8 mouse cellular contexts compared by ENCODE assay signal in the genomic region with DNA sequence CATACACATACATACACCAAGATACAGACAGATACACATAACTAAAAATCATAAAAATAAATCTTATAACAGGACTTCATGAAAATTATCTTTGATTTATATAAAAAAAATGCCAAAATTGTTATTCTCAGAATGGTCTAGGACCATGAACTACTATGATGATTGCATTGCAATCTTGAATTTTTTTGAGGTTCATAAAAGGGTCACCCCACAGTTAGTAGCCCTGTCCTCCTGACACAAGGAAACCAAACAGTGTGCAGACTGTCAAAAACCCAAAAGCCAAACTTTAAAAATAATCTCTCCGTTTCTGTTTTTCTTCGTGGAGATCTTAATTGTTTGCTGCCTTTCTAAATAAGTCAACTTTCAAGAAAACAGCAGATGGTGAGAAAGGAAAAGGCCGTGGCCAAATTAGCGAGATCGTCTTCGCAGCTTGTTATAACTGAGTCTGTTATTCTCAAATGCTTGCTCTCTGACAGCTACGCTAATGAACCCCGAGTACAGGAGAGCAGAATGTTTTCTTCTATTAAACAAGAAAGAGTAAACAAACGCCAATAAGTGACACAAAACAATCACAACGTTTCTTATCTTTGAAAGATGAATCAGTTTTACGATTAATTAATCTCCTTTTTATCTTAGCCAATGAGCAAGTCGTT.
DNase-seq lines count a peak whose midpoint lies in the region; ATAC-seq lines count a peak whose summit lies in the region.

No protein-coding gene starts in this region.

- no peak overlapping the region for H3K27ac ChIP-seq in heart, embryonic 15.5 days
- H3K27ac ChIP-seq in heart, embryonic 12.5 days (ENCODE audit: poor library complexity, severe bottlenecking): no peak overlapping the region
- no peak overlapping the region for H3K27ac ChIP-seq in midbrain, embryonic 11.5 days (ENCODE audit: low read depth, low read length)
- no peak overlapping the region for H3K27ac ChIP-seq in midbrain, embryonic 10.5 days (replicated peaks)
- no peak overlapping the region for H3K27ac ChIP-seq in intestine, embryonic 14.5 days (ENCODE audit: low read depth)
- H3K27ac ChIP-seq in stomach, embryonic 16.5 days (ENCODE audit: low read length): no peak overlapping the region

- ATAC-seq in heart, embryonic 15.5 days (replicated peaks; ENCODE audit: insufficient number of reproducible peaks, insufficient read depth, low FRiP score, low read depth): no peak
- no peak for ATAC-seq in heart, embryonic 12.5 days (ENCODE audit: insufficient number of reproducible peaks, low FRiP score)
- peak; percentile 49 for ATAC-seq in midbrain, embryonic 11.5 days (ENCODE audit: low FRiP score)
- ATAC-seq in intestine, embryonic 14.5 days (replicated peaks; ENCODE audit: low FRiP score, low TSS enrichment, low read depth): no peak
- no peak for ATAC-seq in stomach, embryonic 16.5 days (ENCODE audit: insufficient read depth, low FRiP score)

- no peak overlapping the region for H3K9ac ChIP-seq in heart, embryonic 15.5 days
- H3K9ac ChIP-seq in heart, embryonic 12.5 days: no peak overlapping the region
- no peak overlapping the region for H3K9ac ChIP-seq in midbrain, embryonic 11.5 days (ENCODE audit: low read length)
- no peak overlapping the region for H3K9ac ChIP-seq in intestine, embryonic 14.5 days (ENCODE audit: low read length)
- H3K9ac ChIP-seq in stomach, embryonic 16.5 days (ENCODE audit: low read length): no peak overlapping the region

- H3K4me2 ChIP-seq in heart, embryonic 15.5 days: peak overlapping the region; percentile 52
- H3K4me2 ChIP-seq in heart, embryonic 12.5 days: no peak overlapping the region
- no peak overlapping the region for H3K4me2 ChIP-seq in midbrain, embryonic 11.5 days
- H3K4me2 ChIP-seq in intestine, embryonic 14.5 days (ENCODE audit: low read length): peak overlapping the region; percentile 46
- H3K4me2 ChIP-seq in stomach, embryonic 16.5 days (ENCODE audit: low read depth, low read length): peak overlapping the region; percentile 51

- H3K4me3 ChIP-seq in heart, embryonic 15.5 days: 0 out of 2 replicates have a peak overlapping the region, but pooled peaks have one; percentile 14
- H3K4me3 ChIP-seq in heart, embryonic 12.5 days: no peak overlapping the region
- no peak overlapping the region for H3K4me3 ChIP-seq in midbrain, embryonic 11.5 days (ENCODE audit: low read depth, low read length)
- H3K4me3 ChIP-seq in midbrain, embryonic 10.5 days: no peak overlapping the region
- H3K4me3 ChIP-seq in intestine, embryonic 14.5 days (ENCODE audit: low read depth, low read length): peak overlapping the region; percentile 12; the same call in 1 of the 2 replicates
- H3K4me3 ChIP-seq in stomach, embryonic 16.5 days (replicated peaks; ENCODE audit: low read length): peak overlapping the region; percentile 24

- H3K27me3 ChIP-seq in heart, embryonic 15.5 days: no peaks in the 10 kb centered on the region
- H3K27me3 ChIP-seq in heart, embryonic 12.5 days (replicated peaks): no peaks in the 10 kb centered on the region
- H3K27me3 ChIP-seq in midbrain, embryonic 11.5 days (ENCODE audit: control insufficient read depth, insufficient read depth, low read length): no peaks in the 10 kb centered on the region
- no peaks in the 10 kb centered on the region for H3K27me3 ChIP-seq in midbrain, embryonic 10.5 days (ENCODE audit: low read depth, poor library complexity, severe bottlenecking)
- H3K27me3 ChIP-seq in intestine, embryonic 14.5 days (replicated peaks; ENCODE audit: control insufficient read depth, insufficient read depth, low read length): no peaks in the 10 kb centered on the region
- no peaks in the 10 kb centered on the region for H3K27me3 ChIP-seq in stomach, embryonic 16.5 days (ENCODE audit: control insufficient read depth, insufficient read depth, low read length)

- no peak for DNase-seq in midbrain, embryonic 11.5 days (ENCODE audit: low spot score, missing footprints)
- DNase-seq in midbrain, embryonic 10.5 days (ENCODE audit: low spot score): no peak
- DNase-seq in intestine, embryonic 14.5 days (ENCODE audit: low spot score): no peak
- DNase-seq in adrenal gland, postnatal 25 days: no peak
- no peak for DNase-seq in lung, postnatal 14 days

- H3K9me3 ChIP-seq in heart, embryonic 15.5 days (replicated peaks): no peaks in the 10 kb centered on the region
- no peaks in the 10 kb centered on the region for H3K9me3 ChIP-seq in heart, embryonic 12.5 days (replicated peaks)
- no peaks in the 10 kb centered on the region for H3K9me3 ChIP-seq in midbrain, embryonic 11.5 days (ENCODE audit: control insufficient read depth, low read length)
- no peaks in the 10 kb centered on the region for H3K9me3 ChIP-seq in midbrain, embryonic 10.5 days (replicated peaks)
- H3K9me3 ChIP-seq in intestine, embryonic 14.5 days (ENCODE audit: control insufficient read depth, low read length): no peaks in the 10 kb centered on the region
- H3K9me3 ChIP-seq in stomach, embryonic 16.5 days (replicated peaks; ENCODE audit: control insufficient read depth, low read length): no peaks in the 10 kb centered on the region

- H3K36me3 ChIP-seq in heart, embryonic 15.5 days: no peaks in the 10 kb centered on the region
- H3K36me3 ChIP-seq in heart, embryonic 12.5 days: no peaks in the 10 kb centered on the region
- H3K36me3 ChIP-seq in midbrain, embryonic 11.5 days (ENCODE audit: control insufficient read depth, insufficient read depth, low read length): no peaks in the 10 kb centered on the region
- H3K36me3 ChIP-seq in midbrain, embryonic 10.5 days: no peaks in the 10 kb centered on the region
- H3K36me3 ChIP-seq in intestine, embryonic 14.5 days (ENCODE audit: control insufficient read depth, insufficient read depth, low read length): no peaks in the 10 kb centered on the region
- H3K36me3 ChIP-seq in stomach, embryonic 16.5 days (ENCODE audit: control insufficient read depth, insufficient read depth, low read length): no peaks in the 10 kb centered on the region

- WGBS in heart, embryonic 15.5 days: 44% methylated on average over 12 of the region's 12 CpGs
- 51% methylated on average over 12 of the region's 12 CpGs for WGBS in heart, embryonic 12.5 days
- WGBS in midbrain, embryonic 11.5 days: 61% methylated on average over 12 of the region's 12 CpGs
- 66% methylated on average over 12 of the region's 12 CpGs for WGBS in midbrain, embryonic 10.5 days
- WGBS in intestine, embryonic 14.5 days: 38% methylated on average over 12 of the region's 12 CpGs
- 28% methylated on average over 12 of the region's 12 CpGs for WGBS in stomach, embryonic 16.5 days

- no peaks in the 10 kb centered on the region for H3K4me1 ChIP-seq in heart, embryonic 15.5 days (replicated peaks)
- H3K4me1 ChIP-seq in heart, embryonic 12.5 days (replicated peaks): no peaks in the 10 kb centered on the region
- no peaks in the 10 kb centered on the region for H3K4me1 ChIP-seq in midbrain, embryonic 11.5 days (ENCODE audit: control insufficient read depth, insufficient read depth, low read length)
- H3K4me1 ChIP-seq in midbrain, embryonic 10.5 days: 0 out of 2 replicates have a peak, but pooled peaks cover 3% of the 10 kb centered on the region
- no peaks in the 10 kb centered on the region for H3K4me1 ChIP-seq in intestine, embryonic 14.5 days (replicated peaks; ENCODE audit: control insufficient read depth, insufficient read depth, low read length)
- no peaks in the 10 kb centered on the region for H3K4me1 ChIP-seq in stomach, embryonic 16.5 days (ENCODE audit: control insufficient read depth, insufficient read depth, low read length)

Comparison
In these comparisons a context has a peak if more than half of its experiments do, and no peak if none do; other contexts are left out.
1. H3K4me2 ChIP-seq: peak in heart, embryonic 15.5 days (single experiment), intestine, embryonic 14.5 days (single experiment) and stomach, embryonic 16.5 days (single experiment); none in heart, embryonic 12.5 days (single experiment) and midbrain, embryonic 11.5 days (single experiment).
2. H3K4me3 ChIP-seq: peak in heart, embryonic 15.5 days (single experiment), intestine, embryonic 14.5 days (single experiment) and stomach, embryonic 16.5 days (single experiment); none in heart, embryonic 12.5 days (single experiment), midbrain, embryonic 11.5 days (single experiment) and midbrain, embryonic 10.5 days (single experiment).